Mouse (Mus musculus): ENCODE data around the gene Faf1.

GRCm38 (mm10) chr4:109858571-109859392, 182.4 kb downstream of the Faf1 start:
- no peak for TF ChIP-seq ZNF384 (IDR thresholded peaks at IDR 0.05; ENCODE audit: low read depth, low read length)
- TF ChIP-seq CHD2 (IDR thresholded peaks at IDR 0.05; ENCODE audit: low read depth, low read length) = no peak
- no peak for TF ChIP-seq HCFC1 (IDR thresholded peaks at IDR 0.05; ENCODE audit: borderline replicate concordance, insufficient read depth, low read length)
